Mouse (Mus musculus) MEL (cell line): ENCODE results near the gene Atp6v1a. TPM values are rescaled to one million over a fixed set of nuclear protein-coding genes. Genes with fewer than 3 reads are reported as not detected.

Source experiments
- DNase-seq: peaks from one replicate; pipeline ENCODE4 v3.0.0; 2011; ENCODE audit warnings: low read depth, low spot score
- H3K27ac ChIP-seq: 2 replicates; pipeline ENCODE4 v1.5.1; 2012; ENCODE audit warnings: low read depth, mild to moderate bottlenecking, control low read depth, low read length, moderate library complexity; ENCODE audit not compliant: control insufficient read depth
- H3K27me3 ChIP-seq, 2 experiments: fragments of 150-350 bp in 1 of 2; sonication (generic) in 1 of 2; 2 replicates each; pipeline ENCODE4 v1.6.1; 2012; ENCODE audit warnings: low read length in 2 of 2, mild to moderate bottlenecking in 2 of 2, improper control_type of control experiment in 1 of 2, moderate library complexity in 1 of 2; ENCODE audit not compliant: insufficient read depth in 2 of 2, control insufficient read depth in 1 of 2
- H3K36me3 ChIP-seq, 2 experiments: 2 replicates each; pipeline ENCODE4 v1.6.1; 2012 to 2014; ENCODE audit warnings: low read length in 2 of 2, improper control_type of control experiment in 1 of 2, inconsistent platforms in 1 of 2, mild to moderate bottlenecking in 1 of 2; ENCODE audit not compliant: insufficient read depth in 2 of 2, control insufficient read depth in 1 of 2
- H3K4me1 ChIP-seq, 2 experiments: fragments of 150-350 bp in 1 of 2; sonication (generic) in 1 of 2; 2 replicates each; pipeline ENCODE4 v1.6.1; 2012; ENCODE audit warnings: low read length in 2 of 2, improper control_type of control experiment in 1 of 2, mild to moderate bottlenecking in 1 of 2; ENCODE audit not compliant: insufficient read depth in 2 of 2, control insufficient read depth in 1 of 2
- H3K4me3 ChIP-seq, 2 experiments: fragments of 150-350 bp in 1 of 2; sonication (generic) in 1 of 2; 2 replicates each; pipeline ENCODE4 v1.5.1; 2012; ENCODE audit warnings: low read depth in 2 of 2, low read length in 2 of 2, mild to moderate bottlenecking in 2 of 2, moderate library complexity in 2 of 2, control low read depth in 1 of 2, improper control_type of control experiment in 1 of 2; ENCODE audit not compliant: control insufficient read depth in 1 of 2, insufficient read depth in 1 of 2
- H3K79me2 ChIP-seq: 2 replicates; pipeline ENCODE4 v1.6.1; 2012; ENCODE audit warnings: mild to moderate bottlenecking, low read length, moderate library complexity; ENCODE audit not compliant: control insufficient read depth, poor library complexity, insufficient read depth
- H3K9ac ChIP-seq: 2 replicates; pipeline ENCODE4 v1.6.1; 2012; ENCODE audit warnings: low read depth, mild to moderate bottlenecking, control low read depth, low read length, moderate library complexity; ENCODE audit not compliant: control insufficient read depth, poor library complexity, severe bottlenecking
- H3K9me3 ChIP-seq: fragments of 150-350 bp; sonication (generic); replicated peaks from 2 replicates; pipeline ENCODE4 v1.6.1; 2012; ENCODE audit warnings: mild to moderate bottlenecking, low read length, improper control_type of control experiment, moderate library complexity; ENCODE audit not compliant: insufficient read depth
- CHD1 ChIP-seq: IDR thresholded peaks from 2 replicates; pipeline ENCODE4 v1.6.1; 2012; ENCODE audit warnings: low read depth, mild to moderate bottlenecking, inconsistent platforms, low read length, improper control_type of control experiment
- E2F4 ChIP-seq: IDR thresholded peaks from 2 replicates; pipeline ENCODE4 v1.6.1; 2011; ENCODE audit warnings: low read depth, low read length, improper control_type of control experiment, borderline replicate concordance
- EP300 ChIP-seq, 2 experiments: IDR thresholded peaks; 2 replicates each; pipeline ENCODE4 v1.6.1; 2011; ENCODE audit warnings: improper control_type of control experiment in 2 of 2, low read length in 2 of 2, low read depth in 1 of 2, mild to moderate bottlenecking in 1 of 2
- ETS1 ChIP-seq: IDR thresholded peaks from 2 replicates; pipeline ENCODE4 v1.6.1; 2012; ENCODE audit warnings: low read depth, mild to moderate bottlenecking, inconsistent platforms, low read length, improper control_type of control experiment, moderate library complexity
- GABPA ChIP-seq: IDR thresholded peaks from 2 replicates; pipeline ENCODE4 v1.6.1; 2012; ENCODE audit warnings: low read depth, mild to moderate bottlenecking, inconsistent platforms, low read length, improper control_type of control experiment, moderate library complexity
- HCFC1 ChIP-seq: IDR thresholded peaks from 2 replicates; pipeline ENCODE4 v1.6.1; 2012; ENCODE audit warnings: low read depth, mild to moderate bottlenecking, inconsistent platforms, low read length, improper control_type of control experiment, moderate library complexity
- MAZ ChIP-seq: IDR thresholded peaks from 2 replicates; pipeline ENCODE4 v1.6.1; 2012; ENCODE audit warnings: low read depth, mild to moderate bottlenecking, inconsistent platforms, low read length, improper control_type of control experiment
- MEF2A ChIP-seq: IDR thresholded peaks from 2 replicates; pipeline ENCODE4 v1.6.1; 2014; ENCODE audit warnings: low read depth, mild to moderate bottlenecking, inconsistent platforms, low read length, improper control_type of control experiment; ENCODE audit not compliant: poor library complexity, insufficient replicate concordance, severe bottlenecking; ENCODE audit errors: extremely low read depth
- MYB ChIP-seq: IDR thresholded peaks from 2 replicates; pipeline ENCODE4 v1.6.1; 2011; ENCODE audit warnings: mild to moderate bottlenecking, low read depth, low read length, improper control_type of control experiment
- NRF1 ChIP-seq: IDR thresholded peaks from 2 replicates; pipeline ENCODE4 v1.6.1; 2014; ENCODE audit warnings: low read depth, mild to moderate bottlenecking, inconsistent platforms, low read length, improper control_type of control experiment, moderate library complexity; ENCODE audit not compliant: poor library complexity, insufficient read depth, severe bottlenecking
- POLR2A ChIP-seq, 2 experiments: IDR thresholded peaks; 2 replicates each; pipeline ENCODE4 v1.6.1; 2011 to 2012; ENCODE audit warnings: low read length in 2 of 2, mild to moderate bottlenecking in 2 of 2, control low read depth in 1 of 2, improper control_type of control experiment in 1 of 2, low read depth in 1 of 2, moderate library complexity in 1 of 2; ENCODE audit not compliant: control insufficient read depth in 1 of 2, insufficient read depth in 1 of 2, poor library complexity in 1 of 2
- POLR2AphosphoS5 ChIP-seq: IDR thresholded peaks from 2 replicates; pipeline ENCODE4 v1.6.1; 2012; ENCODE audit warnings: low read depth, borderline replicate concordance, mild to moderate bottlenecking, inconsistent platforms, low read length, moderate library complexity, mixed read lengths
- RAD21 ChIP-seq: IDR thresholded peaks from 2 replicates; pipeline ENCODE4 v1.6.1; 2011; ENCODE audit warnings: mild to moderate bottlenecking, low read depth, low read length, improper control_type of control experiment
- TAL1 ChIP-seq: IDR thresholded peaks from 2 replicates; pipeline ENCODE4 v1.6.1; 2012; ENCODE audit warnings: mild to moderate bottlenecking, inconsistent platforms, low read length, moderate library complexity, mixed read lengths
- TCF12 ChIP-seq: IDR thresholded peaks from 2 replicates; pipeline ENCODE4 v1.6.1; 2014; ENCODE audit warnings: low read depth, mild to moderate bottlenecking, inconsistent platforms, low read length, improper control_type of control experiment, moderate library complexity
- UBTF ChIP-seq: IDR thresholded peaks from 2 replicates; pipeline ENCODE4 v1.6.1; 2012; ENCODE audit warnings: low read depth, mild to moderate bottlenecking, inconsistent platforms, low read length, improper control_type of control experiment, moderate library complexity, borderline replicate concordance; ENCODE audit not compliant: insufficient read depth
- USF2 ChIP-seq, 2 experiments: IDR thresholded peaks; 2 replicates each; pipeline ENCODE4 v1.6.1; 2011 to 2012; ENCODE audit warnings: improper control_type of control experiment in 2 of 2, low read length in 2 of 2, borderline replicate concordance in 1 of 2, inconsistent platforms in 1 of 2, low read depth in 1 of 2, mild to moderate bottlenecking in 1 of 2; ENCODE audit not compliant: insufficient read depth in 1 of 2
- ZC3H11A ChIP-seq: IDR thresholded peaks from 2 replicates; pipeline ENCODE4 v1.6.1; 2012; ENCODE audit warnings: low read depth, mild to moderate bottlenecking, inconsistent platforms, low read length, improper control_type of control experiment
- polyA plus RNA-seq, 2 experiments: library from polyadenylated mRNA; stranded (reverse) in 1 of 2; unstranded in 1 of 2; fragments of >175 nt in 1 of 2; fragments of >200 nt in 1 of 2; gene quantifications; 2 replicates each; pipeline versions ENCODE4 v1.2.1 to v1.2.4; 2012; ENCODE audit warnings: low replicate concordance in 2 of 2, low read depth in 1 of 2; ENCODE audit not compliant: insufficient read length in 2 of 2, insufficient read depth in 1 of 2, missing spikeins in 1 of 2
- total RNA-seq: library from RNA; depleted of rRNA; stranded (reverse); fragments of 300-350 nt; gene quantifications from 2 replicates; pipeline ENCODE4 v1.2.3, GENCODE M21; 2012

Gene Atp6v1a
- total and polyA plus RNA-seq, 3 experiments = 34.9 to 38.5 TPM; not detected in 1

- no peak for DNase-seq
- Histone ChIP-seq H3K9ac (no peak overlapping the region), H3K79me2 (no peaks in the 10 kb centered on the region), H3K27ac (no peak overlapping the region), H3K36me3 (peaks cover 0 to 3% of the 10 kb centered on the region in 2 experiments; a peak in 2 of 4 replicates), H3K9me3 (no peaks in the 10 kb centered on the region), H3K27me3 (no peaks in the 10 kb centered on the region), H3K4me3 (no peak overlapping the region), H3K4me1 (peaks cover 2% of the 10 kb centered on the region in 2 experiments; a peak in 1 of 4 replicates)
- TF ChIP-seq POLR2AphosphoS5 (no peak), E2F4 (no peak), EP300 (IDR thresholded peaks at IDR 0.05; ENCODE audit: low read depth in 1 of 2, low read length in 2 of 2) (no peak), TCF12 (no peak), ETS1 (no peak), NRF1 (no peak), CHD1 (no peak), RAD21 (no peak), USF2 (IDR thresholded peaks at IDR 0.05; ENCODE audit: borderline replicate concordance in 1 of 2, insufficient read depth in 1 of 2, low read depth in 1 of 2, low read length in 2 of 2) (no peak), MAZ (no peak), HCFC1 (no peak), GABPA (no peak), UBTF (no peak), MEF2A (no peak), POLR2A (IDR thresholded peaks at IDR 0.05; ENCODE audit: control insufficient read depth in 1 of 2, insufficient read depth in 1 of 2, low read depth in 1 of 2, low read length in 2 of 2, poor library complexity in 1 of 2) (no peak), MYB (no peak)
Measured at GRCm38 (mm10) chr16:44122982-44123725, 16.4 kb downstream of the Atp6v1a start.

- no peak for DNase-seq
- peaks cover 2% of the 10 kb centered on the region in 2 experiments; a peak in 1 of 4 replicates for H3K4me1 ChIP-seq
- no peaks in the 10 kb centered on the region for H3K27me3 ChIP-seq
- H3K4me3 ChIP-seq = no peak overlapping the region
- H3K79me2 ChIP-seq = no peaks in the 10 kb centered on the region
- H3K9me3 ChIP-seq = no peaks in the 10 kb centered on the region
- TF ChIP-seq ZC3H11A (no peak), TAL1 (no peak)
- H3K9ac ChIP-seq = no peak overlapping the region
- H3K27ac ChIP-seq = no peak overlapping the region
- peaks cover 0 to 3% of the 10 kb centered on the region in 2 experiments; a peak in 2 of 4 replicates for H3K36me3 ChIP-seq
Measured at GRCm38 (mm10) chr16:44122574-44122973, 16.9 kb downstream of the Atp6v1a start.
